Mouse (Mus musculus) cerebellum, postnatal 10 days (tissue): ENCODE data around the gene Wdr70.

Source experiments
- DNase-seq, 2 experiments: peaks; one replicate each; pipeline ENCODE4 v3.0.0; 2021; ENCODE audit warnings: mixed read lengths in 2 of 2

Wdr70 gene

GRCm38 (mm10) chr15:7842398-7842797, 256.6 kb downstream of the Wdr70 start:
- no peak for DNase-seq

GRCm38 (mm10) chr15:7841664-7842063, 257.3 kb downstream of the Wdr70 start:
- no peak for DNase-seq

GRCm38 (mm10) chr15:7838921-7839309, 260.1 kb downstream of the Wdr70 start:
- peak; percentile 50 to 57 for DNase-seq

- peak in 1 of 2 experiments; percentile 8 for DNase-seq
These were observed 260.7 kb downstream of the Wdr70 start for GRCm38 (mm10) chr15:7838060-7838920.

GRCm38 (mm10) chr15:7835404-7835803, 263.6 kb downstream of the Wdr70 start:
- no peak for DNase-seq

GRCm38 (mm10) chr15:7825530-7825929, 273.5 kb downstream of the Wdr70 start:
- peak; percentile 83 to 89 for DNase-seq

GRCm38 (mm10) chr15:7823886-7824285, 275.1 kb downstream of the Wdr70 start:
- peak; percentile 70 to 80 for DNase-seq
